Mouse (Mus musculus) adrenal gland, postnatal 14 days (tissue): ENCODE data around the gene Net1. TPM values are rescaled to one million over a fixed set of nuclear protein-coding genes. Genes with fewer than 3 reads are reported as not detected.
"Not testable (repeated sequence)": the region's sequence is repeated elsewhere in the genome, so short reads cannot be mapped to it uniquely, and the experiment has no call there.

Source experiments
- DNase-seq: peaks from one replicate; pipeline ENCODE4 v3.0.0; 2021; ENCODE audit warnings: mixed read lengths
- long read RNA-seq, 2 experiments: library from polyadenylated mRNA; stranded (forward); transcript quantifications; one replicate each; pipeline ENCODE4 v2.0.0; 2021
- total RNA-seq: library from RNA; stranded (reverse); gene quantifications from 2 replicates; pipeline ENCODE4 v1.2.3, GENCODE M21; 2021

The Net1 gene
- total RNA-seq, result 89.3 and 110 TPM in 2 replicates
- long read RNA-seq, experiment 1, transcript Net1-202 (10 exons, 3,871 nt), result major isoform, 13 of 34 reads
- long read RNA-seq, experiment 1, partial matches to known transcripts, result 18 of 34 reads
- long read RNA-seq, experiment 1, other reads (novel, unspliced or antisense), result 3 of 34 reads
- long read RNA-seq, experiment 2, transcript Net1-202 (10 exons, 3,871 nt), result major isoform, 11 of 29 reads
- long read RNA-seq, experiment 2, partial matches to known transcripts, result 0 of 29 reads
- long read RNA-seq, experiment 2, other reads (novel, unspliced or antisense), result 18 of 29 reads

DNA sequence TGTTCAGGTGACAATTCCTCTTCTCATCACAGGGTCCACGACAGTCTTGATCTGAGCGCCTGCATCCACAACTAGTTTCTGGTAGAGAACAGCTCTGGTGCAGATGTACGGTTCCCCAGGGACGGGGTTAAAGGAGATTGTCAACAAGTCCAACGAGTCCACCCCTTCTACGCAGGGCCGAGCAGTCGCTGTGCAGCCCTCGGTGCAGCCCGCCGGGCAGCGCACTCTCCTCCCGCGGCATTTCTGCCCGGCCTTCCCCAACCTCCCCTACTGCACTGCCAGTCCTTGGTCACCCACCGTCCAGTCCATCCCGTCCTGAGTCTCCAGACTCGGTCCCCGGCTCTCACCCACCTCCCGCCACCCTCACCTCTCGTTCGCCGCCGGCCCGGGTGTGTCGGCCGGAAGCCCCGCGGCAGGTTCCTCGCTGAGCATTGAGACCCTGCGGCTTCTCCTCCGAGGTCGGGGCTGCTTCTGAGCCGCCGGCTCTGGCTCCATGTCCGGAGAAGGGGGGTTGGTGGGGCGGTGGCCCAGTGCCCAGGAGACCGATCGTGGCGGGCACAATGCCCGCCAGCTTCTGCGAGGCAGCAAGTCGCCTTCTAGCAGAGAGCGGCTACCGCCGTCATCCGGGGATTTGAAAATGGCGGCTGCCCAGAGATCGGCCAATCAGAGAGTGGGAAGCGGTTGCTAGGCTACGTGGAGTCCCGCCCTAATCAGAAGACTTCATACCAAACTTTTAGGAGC, at the start of gene Net1, which contains the start of gene Tubal3:
Gene Net1, minus strand, starts transcription at position 650 of the 741 bp plus-strand sequence.
Gene Tubal3, plus strand, starts transcription at position 704 of the 741 bp plus-strand sequence.
- peak; percentile 94 for DNase-seq

DNA sequence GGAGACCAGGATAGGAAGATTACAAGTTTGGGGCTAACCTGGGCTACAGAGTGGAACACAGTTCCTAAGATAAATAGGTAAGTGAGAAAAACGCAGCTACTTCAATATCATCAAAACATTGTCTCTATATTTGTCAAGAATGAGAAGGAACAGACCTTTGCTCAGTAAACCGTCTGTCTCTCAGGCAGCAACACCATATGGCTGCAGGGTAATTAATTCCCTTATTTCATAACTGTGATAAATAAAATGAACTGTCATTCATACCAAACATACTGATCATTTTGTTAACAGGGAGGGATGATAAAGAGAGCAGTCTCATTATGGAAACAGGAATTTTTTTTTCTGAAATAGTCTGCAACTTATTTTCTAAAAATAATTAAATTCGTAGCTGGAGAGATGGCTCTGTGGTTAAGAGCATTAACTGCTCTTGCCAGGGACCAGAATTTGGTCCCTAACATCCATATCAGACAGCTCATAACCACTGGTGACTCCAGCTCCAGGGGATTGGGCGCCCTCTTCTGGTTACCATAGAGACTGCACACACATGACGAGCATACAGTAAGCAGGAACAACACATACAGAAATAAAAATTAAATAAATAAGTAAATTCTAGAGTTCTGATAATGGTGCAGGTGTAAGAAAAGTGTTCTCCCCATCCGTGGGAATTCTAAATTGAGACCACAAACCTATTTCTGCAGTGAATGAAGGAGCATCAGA, 33.3 kb upstream of the Net1 start:
- DNase-seq, result no peak

DNA sequence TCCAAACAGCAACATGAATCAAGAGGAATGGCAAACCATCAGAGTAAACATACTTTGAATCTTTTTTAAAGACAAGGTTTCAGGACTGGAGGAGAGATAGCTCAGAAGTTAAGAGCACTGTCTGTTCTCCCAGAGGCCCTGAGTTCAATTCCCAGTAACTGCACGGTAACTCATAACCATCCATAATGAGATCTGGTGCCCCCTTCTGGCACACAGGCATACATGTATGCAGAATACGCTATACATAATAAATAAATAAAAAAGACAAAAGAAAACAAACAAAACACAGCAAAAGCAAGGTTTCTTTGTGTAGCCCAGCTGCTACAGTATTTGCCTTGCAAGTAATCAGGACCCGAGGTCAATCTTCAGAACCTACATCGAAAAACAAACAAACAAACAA, 31.5 kb upstream of the Net1 start:
- no peak for DNase-seq

DNA sequence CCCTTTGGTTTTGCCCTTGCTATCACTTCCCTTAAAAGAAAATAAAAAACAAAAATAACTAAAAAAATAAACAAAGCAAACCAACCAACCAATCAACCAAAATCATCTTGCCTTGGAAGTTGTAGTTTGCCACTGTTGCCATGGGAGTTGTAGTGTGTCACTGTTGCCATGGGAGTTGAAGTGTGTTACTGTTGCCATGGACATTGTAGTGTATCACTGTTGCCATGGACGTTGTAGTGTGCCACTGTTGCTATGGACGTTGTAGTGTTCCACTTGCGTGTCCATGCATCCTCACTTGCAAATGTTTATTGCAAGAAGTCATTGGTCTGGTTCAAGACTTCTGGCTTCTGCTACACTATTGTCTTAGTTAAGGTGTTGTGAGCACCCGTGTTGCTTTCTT, 29.2 kb upstream of the Net1 start:
- DNase-seq, result no peak

DNA sequence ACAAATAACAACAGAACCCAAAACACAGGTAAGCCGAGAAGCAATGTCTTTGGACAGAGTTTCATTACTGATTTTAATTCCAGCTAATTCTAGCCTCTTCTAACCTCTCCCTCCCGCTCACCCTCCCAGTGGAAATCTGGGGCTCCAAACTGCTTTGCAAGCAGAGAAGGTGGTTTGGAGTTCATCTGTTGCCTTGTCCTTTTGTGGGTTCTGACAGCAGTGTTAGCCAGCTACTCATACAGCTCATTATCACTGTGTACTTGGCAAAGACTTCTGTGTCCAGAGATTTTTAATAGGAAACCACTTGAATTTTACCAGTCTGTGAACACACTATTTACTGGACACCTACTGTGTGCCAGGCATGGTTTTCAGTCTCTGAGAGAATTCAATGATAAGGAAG, 27.2 kb upstream of the Net1 start, which contains the start of gene Ucn3:
Gene Ucn3, minus strand, starts transcription at position 101 of the 400 bp plus-strand sequence.
- DNase-seq, result no peak

DNA sequence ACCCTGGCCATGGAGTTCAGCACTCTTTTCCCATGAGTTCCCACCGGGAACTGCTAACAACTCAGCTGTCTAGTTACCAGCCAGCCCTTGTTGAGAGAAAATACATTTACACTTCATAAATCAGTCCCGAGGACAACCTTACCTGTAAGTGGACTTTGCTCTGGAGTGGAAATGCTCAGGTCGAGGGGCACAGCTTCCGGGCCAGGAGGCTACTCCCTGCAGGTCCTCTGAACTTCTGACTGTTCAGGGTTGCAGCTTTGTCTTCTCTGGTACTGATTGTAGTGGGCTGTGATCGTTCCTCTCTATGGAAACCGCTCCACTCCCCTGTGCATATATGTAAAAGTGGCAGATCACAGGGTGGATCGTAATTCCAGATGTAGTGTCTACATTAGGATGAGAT, 26.7 kb upstream of the Net1 start:
- DNase-seq, result no peak

DNA sequence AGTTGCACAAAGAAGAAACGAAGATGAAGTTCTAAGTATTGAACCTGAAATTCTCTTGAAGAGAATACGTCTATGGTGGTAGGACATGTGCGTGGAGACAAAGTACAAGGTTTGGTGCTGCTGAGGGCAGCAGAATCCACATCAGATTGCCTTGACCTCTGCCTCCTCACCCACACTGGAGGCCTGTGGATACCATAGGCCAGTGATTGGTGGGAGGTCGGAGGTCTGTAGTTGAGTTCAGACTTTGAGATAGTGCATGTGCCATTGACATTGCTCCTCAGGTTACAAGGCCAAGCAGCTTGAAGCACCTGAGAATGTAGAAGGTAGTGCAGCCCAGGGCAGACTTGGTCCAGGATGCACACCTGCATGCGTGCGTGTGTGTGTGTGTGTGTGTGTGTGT, 8.0 kb upstream of the Net1 start:
- DNase-seq, result no peak

DNA sequence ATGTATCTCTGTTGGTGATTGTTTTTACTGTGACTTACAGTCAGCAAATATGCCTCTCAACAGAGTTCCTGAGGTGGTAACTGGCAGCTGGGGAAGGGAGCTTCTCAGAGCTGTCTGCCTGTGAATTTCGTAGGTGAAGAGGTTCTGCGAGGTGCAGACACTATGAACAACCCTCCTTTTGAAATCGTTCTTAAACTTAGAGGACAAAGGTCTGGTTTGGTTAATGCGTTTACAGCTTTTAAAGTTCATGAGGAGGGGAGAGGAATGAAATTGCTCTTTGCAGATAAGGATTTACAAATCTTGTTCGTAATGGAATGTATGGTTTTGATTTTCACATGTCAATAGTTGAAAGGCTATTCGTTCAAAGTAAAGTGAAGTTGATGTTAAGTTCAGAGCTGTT, 7.6 kb upstream of the Net1 start:
- DNase-seq, result no peak

DNA sequence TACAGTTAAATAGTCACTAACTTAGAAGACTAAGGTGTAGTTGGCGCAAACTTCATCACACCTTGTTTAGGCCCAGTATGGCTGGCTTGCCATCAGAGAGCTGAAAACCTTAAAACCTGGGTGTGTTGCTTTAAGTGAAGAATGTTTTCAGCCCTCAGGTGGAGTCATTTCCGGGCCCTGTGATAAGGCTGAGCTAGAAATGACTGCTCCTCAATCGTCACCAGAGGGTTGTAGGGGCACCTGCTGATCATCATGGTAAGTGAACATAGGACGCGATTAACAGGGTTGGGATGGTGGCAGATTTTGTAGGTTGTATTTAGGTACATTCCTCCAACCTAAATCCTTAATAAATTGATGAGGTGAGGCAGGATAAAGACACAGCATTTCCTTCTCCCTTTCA, 6.5 kb upstream of the Net1 start:
- no peak for DNase-seq

DNA sequence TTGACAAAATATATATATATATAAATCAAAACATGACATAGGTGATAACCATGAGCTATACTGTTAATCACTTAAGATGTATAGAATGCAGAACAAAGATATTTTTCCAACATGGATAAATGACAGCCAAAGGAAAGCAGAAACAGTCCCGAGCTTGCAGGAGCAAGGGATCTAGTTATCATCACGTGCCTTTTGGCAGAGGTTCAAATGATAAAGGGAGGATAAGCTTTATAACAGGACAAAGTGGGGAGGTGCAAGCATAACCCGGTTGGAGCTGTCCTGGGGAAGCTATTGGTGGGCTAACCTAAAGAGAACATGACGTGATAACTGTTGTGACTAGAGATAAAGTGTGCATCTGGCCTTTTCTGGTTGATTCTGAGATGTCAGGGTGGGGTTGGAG, 4.5 kb downstream of the Net1 start:
- DNase-seq, result no peak

DNA sequence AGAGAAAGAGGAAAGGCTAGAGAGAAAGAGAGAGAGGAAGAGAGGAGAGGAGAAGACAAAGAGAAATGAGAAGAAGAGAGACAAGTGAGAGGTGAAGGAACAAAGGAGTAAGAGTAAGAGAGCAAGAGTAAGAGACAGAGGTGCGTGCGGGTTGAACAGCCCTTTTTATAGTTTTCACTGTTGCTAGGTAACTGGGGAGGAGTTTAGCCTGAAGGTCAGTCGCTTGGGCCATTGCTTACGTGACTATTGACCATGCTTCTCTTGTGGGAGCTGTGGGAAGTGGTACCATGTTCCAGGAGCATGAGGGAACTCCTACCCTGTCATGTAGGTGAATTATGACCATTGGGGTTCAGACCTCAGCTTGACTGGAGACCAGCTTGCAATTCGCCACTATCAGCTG, 7.7 kb downstream of the Net1 start:
- no peak for DNase-seq

DNA sequence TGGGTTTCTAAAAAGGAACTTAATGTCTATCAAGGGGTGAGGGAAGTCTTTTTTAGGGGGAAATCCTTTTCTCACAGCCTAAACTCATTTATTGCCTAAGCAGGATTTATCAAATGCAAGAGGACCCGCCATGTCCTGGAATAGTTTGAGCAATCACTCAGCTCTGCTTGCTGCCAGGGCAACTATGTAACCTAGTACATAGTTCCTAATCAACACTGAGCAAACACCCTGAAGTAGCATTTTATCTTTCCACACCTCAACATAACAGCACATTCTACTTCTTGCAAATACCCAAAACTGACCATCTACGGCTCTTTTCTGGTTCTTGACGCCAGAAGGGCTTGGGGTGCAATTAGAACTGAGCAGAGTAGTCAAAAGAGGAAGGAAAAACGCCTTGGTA, 9.8 kb downstream of the Net1 start:
- DNase-seq, result no peak

DNA sequence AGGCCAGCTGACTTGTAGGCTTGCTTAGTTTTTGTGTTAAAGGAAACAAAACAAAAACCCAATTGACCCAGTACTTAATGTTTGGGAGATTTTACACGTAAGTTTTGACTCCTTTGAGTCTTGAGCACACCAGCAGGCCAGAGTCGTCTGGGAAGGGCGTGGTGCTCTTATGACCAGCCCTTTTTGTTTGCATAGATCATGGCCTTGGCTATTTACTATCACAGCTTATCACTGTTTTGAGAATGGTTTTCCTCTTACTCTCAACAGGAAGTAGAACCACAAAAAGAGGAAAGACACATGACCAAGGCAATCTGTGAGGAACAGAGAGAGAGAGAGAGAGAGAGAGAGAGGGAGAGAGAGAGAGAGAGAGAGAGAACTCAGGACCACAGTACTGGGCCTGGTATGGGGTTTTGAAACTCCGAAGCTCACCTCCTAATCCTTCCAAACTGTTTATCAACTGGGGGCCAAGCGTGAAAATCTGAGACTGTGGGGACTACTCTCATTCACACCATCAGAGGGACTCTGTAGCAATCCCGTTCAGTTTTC, 10.8 kb downstream of the Net1 start:
- DNase-seq, result no peak

DNA sequence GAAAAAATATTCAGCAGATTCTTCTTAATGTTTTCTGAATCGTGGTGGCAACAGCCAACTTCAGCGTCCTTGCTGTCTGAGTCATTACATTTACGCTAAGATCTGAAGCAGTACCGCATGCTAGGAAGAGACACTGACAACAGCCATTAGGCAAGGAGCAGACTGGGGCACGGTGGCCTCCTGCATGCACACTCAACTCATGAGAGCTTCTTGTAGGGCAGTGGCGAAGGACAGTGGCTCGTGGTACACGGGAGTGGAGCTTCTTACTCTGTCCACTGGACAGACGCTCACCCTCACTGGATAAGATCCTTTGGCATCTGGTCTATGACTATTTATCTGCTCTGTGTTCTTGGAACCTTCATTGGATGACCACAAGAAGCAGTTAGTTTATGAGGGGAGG, 18.7 kb downstream of the Net1 start:
- peak; percentile 37 for DNase-seq

DNA sequence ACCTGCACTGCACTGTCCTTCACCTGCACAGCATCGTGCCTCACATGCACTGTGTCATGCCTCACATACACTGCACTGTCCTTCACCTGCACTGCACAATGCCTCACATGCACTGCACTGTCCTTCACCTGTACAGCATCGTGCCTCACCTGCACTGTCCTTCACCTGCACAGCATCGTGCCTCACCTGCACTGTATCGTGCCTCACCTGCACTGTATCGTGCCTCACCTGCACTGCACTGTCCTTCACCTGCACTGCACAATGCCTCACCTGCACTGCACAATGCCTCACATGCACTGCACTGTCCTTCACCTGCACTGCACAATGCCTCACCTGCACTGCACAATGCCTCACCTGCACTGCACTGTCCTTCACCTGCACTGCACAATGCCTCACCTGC, 19.8 kb downstream of the Net1 start:
- not testable (repeated sequence) for DNase-seq

DNA sequence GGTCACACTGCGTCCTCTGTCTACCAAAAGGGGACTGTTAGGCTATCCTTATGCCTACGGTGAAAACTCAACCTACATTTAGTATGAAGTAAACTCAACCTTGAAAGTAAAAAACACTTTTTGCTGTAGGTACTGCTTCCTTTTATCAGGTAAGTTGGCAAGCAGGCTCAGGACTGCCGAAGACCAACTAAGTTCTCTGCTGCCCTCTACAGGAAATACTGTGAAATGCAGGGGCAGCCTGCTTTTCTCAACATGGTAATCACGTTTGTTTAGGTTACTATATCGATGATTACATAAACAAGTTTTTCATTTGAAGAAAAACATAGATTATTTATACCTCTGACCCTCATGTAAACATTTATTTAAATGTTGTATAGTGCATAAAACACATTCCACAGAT, 21.1 kb downstream of the Net1 start:
- DNase-seq, result peak; percentile 75

DNA sequence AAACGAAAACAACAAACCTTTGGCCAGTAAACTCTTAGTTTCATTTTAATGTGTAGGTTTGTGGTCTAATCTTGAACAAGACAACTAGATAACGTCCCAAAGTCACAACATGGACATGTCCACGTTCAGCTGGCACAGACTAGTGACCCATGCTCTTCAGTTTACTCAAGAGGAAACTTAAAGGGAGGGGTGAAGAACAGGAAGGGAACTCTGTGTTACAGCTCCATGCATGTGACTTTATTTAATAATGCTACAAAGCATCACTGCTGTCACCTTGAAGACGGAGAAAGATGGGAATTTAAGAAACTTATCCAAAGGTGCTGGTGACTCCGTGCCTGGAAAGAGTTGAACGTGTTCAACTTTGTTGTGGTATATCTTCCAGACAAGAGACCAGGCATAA, 22.0 kb downstream of the Net1 start:
- no peak for DNase-seq

DNA sequence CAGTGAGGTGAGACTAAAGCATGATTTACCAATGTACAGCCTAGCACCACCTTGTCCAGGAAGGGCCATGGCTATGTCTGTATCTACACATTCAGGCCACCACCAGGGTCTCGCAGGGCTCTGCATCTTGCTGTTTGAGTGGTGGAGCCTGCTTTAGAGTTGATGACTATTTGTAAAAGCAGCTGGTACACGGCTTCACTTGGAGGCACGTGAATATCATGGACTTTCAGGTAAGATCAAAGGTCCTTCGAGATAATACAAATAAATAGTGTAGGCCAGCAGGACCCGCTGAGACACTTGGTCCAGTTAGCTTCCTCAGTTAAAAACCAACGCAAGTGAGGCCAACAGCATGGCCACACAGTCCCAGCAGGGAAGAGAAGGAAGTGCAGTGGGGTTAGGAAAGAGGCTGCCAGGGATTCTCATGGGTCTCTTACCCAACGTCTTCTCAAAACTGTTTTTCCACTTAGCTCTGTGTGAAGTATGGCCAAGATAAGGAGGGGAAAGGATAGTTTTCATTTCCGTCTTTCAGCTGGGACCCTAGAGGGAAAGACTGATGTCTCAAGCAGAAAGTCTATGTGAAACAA, 22.5 kb downstream of the Net1 start:
- no peak for DNase-seq

DNA sequence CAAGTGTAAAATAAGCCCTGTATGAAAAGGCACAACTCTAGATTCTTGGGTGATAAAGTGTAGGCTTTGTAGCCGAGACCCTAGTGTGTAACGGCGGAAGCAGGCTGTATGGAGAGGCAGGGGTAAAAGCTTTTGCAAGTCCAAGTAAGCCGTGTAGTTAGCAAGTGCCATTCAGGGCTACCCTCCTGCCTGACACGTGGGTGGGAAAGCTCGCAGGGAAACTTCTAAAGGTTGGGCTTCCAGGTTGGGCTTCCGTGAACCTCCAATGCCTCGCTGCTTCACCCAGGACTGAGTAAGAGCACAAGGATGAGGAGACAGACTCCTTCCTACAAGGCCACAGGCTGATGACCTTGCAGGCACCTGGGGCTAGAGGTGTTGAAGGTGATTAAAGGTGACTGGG, 23.5 kb downstream of the Net1 start:
- DNase-seq, result no peak

DNA sequence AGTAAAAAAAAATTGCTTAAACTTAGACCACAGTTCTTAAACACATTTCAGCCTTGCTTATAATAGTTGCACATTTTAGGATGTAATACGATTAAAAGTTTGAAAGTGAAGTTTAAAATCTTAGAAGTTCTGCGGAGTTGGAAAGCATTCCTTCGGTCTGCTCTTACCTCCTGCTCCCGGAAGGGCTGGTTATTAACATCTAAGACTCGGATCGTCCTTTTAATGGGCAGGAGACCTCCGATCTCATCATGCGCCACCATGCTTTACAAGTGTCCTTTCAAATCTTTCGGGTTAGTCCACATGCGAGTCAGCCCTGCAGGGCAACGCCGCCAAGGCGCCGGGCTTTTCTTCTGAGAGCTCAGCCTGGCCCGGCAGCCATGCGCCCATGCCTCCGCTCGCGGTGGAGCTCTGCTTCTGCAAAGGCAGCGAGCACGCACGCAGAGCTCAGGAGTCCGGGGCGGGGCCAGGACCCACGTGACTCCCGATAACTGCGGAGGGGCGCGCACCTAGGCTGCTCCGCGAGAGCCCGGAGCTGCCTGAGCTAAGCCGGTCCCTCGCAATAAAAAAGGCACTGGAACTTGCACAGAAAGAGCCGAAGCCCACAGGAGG, 24.8 kb downstream of the Net1 start:
- DNase-seq, result peak; percentile 95

DNA sequence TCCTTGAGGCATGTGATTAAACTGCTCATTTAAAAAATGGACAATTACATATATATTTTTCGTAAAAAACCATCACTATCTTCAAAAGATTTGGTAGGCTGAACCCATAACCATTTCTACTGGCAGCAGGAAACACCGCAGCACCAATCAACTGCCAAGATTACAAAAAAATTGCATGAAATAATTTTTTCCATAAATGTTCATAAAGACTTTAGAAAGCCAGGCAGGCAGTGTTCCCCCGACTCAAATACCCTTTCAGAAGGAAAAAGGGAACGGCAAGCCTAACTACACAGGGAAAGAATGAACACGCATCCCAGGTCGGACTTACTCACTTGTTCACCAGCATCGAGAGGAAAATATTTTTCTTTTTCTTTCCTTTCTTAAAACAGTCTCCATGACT, 25.4 kb downstream of the Net1 start:
- no peak for DNase-seq

DNA sequence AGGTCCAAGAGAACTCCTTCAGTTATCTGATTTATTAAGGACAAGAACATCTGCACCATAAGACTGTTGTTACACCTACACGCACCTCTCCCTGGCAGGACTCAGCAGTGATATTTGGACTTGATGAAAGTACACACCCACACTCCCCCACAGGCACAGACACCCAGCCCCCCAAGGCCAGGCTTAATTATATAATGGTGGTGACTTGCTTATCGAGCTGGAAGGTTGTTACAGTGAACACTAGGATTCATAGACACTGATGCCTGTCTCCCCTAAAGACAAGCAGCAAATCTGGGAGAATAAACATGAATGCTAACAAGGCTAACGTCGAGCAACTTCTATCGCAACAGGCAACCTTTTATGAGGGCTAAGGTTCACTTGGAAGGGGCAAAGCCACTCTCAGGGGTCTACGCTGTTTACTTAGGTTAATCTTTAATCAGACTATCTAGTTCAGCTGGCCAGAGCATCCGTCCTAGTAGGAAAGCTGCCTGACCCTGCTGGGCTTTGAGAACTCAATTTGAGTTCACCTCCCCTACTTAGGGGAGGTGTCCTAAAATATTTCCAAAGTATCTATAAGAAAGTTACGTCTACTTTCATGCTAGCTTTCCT, 26.4 kb downstream of the Net1 start:
- no peak for DNase-seq
